Mouse (Mus musculus) E14TG2a.4 (cell line): Measurements from ENCODE around the gene Pls3.

Source experiments
- CTCF ChIP-seq: conservative IDR thresholded peaks from 2 replicates; pipeline ENCODE4 v1.5.1; 2014; ENCODE audit warnings: low read length
- NANOG ChIP-seq: IDR thresholded peaks from 2 replicates; pipeline ENCODE4 v1.6.1; 2014; ENCODE audit warnings: borderline replicate concordance, low read length, mixed read lengths
- POU5F1 ChIP-seq: IDR thresholded peaks from 2 replicates; pipeline ENCODE4 v1.6.1; 2014; ENCODE audit warnings: low read length, borderline replicate concordance

- TF ChIP-seq NANOG (no peak), CTCF (no peak), POU5F1 (no peak)
These were observed 20.7 kb upstream of the Pls3 start for GRCm38 (mm10) chrX:75895716-75896115.
